Mouse (Mus musculus): ENCODE data around the gene Capn15. TPM values are rescaled to one million over a fixed set of nuclear protein-coding genes. Genes with fewer than 3 reads are reported as not detected.
A peak's percentile ranks its signal among the peaks of the same experiment; 100 is the strongest.

The Capn15 gene
- polyA plus RNA-seq, 1 experiment from 2014 or later: 13.9 TPM

DNA sequence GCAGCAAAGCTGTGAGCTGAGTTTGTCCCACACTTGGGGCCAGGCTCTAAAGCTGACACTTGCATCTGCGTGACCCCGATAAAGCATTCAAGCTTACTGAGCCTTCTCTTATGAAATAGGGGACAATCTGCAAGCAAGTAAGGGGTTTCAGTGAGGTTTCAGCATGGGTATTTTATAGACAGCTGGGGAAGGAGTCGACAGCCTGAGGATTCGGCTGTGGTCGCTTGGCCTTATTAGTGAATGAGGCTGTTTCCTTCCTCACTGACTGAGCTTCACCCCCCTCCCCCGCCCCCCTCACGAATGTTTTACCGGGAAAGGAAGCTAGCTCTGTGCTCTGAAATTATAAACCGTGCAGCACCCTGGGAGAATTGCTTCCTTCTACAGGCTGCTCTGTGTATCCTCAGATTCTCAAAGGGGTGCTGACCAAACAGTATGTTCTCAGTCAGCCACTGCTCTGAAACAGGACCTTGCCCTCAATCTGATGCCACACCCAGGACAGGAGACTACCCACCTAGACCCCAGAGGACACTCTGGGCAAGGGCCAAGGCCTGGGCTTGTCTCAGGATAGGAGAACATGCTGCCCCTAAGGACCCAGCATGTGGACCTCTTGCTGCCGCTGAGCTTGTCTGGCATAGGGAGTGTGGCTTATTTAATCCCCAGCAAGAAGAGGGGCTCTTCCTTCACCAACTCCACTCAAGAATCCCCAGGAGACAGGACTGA lies 20.3 kb upstream of the Capn15 start:
- DNase-seq (ENCODE audit: low spot score) (peak; percentile 5), ATAC-seq (no peak)
- H3K9ac ChIP-seq (replicated peaks; ENCODE audit: low read depth): no peak overlapping the region
- no peaks in the 10 kb centered on the region for H3K4me1 ChIP-seq (ENCODE audit: insufficient read depth, low read depth, low read length)
- no peak overlapping the region for H3K4me3 ChIP-seq (ENCODE audit: low read depth, low read length)
- no peaks in the 10 kb centered on the region; the same call in 1 of the 2 replicates for H3K36me3 ChIP-seq (ENCODE audit: insufficient read depth, low read length)
- H3K27ac ChIP-seq (ENCODE audit: low read length): no peak overlapping the region
- H3K27me3 ChIP-seq (replicated peaks; ENCODE audit: insufficient read depth, low read length): no peaks in the 10 kb centered on the region
- WGBS: 56% methylated on average over 10 of the region's 10 CpGs
- TF ChIP-seq CTCF (IDR thresholded peaks at IDR 0.05) (no peak), EP300 (IDR thresholded peaks at IDR 0.05) (no peak)
- no peak overlapping the region for H3K4me2 ChIP-seq (replicated peaks; ENCODE audit: low read depth, low read length)
- no peaks in the 10 kb centered on the region for H3K9me3 ChIP-seq (ENCODE audit: low read length)

DNA sequence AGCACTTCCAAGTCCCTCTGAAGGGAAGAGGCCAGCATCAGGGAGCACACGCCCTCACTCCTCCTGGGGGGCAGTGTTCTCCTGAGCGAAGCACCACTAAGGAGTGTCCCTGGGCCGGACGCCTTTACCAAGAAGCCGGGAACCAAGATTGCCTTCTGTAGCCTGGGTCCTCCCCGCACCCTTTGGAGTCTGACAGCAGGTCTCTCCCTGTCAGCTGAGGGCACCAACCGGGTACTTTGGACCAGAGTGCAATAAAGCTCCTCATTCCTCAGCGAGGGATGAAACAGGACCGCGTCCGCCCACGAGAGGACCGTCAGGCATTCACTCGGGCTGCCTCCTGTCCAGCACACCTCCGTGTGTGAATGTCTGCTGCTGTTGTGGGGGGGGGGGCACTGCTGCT lies 19.1 kb upstream of the Capn15 start:
- Histone ChIP-seq H3K9ac (replicated peaks; ENCODE audit: low read depth) (no peak overlapping the region), H3K9me3 (ENCODE audit: low read length) (no peaks in the 10 kb centered on the region), H3K27me3 (replicated peaks; ENCODE audit: insufficient read depth, low read length) (no peaks in the 10 kb centered on the region), H3K36me3 (ENCODE audit: insufficient read depth, low read length) (no peaks in the 10 kb centered on the region; the same call in 1 of the 2 replicates), H3K4me2 (replicated peaks; ENCODE audit: low read depth, low read length) (no peak overlapping the region), H3K4me3 (ENCODE audit: low read depth, low read length) (no peak overlapping the region), H3K4me1 (ENCODE audit: insufficient read depth, low read depth, low read length) (no peaks in the 10 kb centered on the region), H3K27ac (ENCODE audit: low read length) (no peak overlapping the region)
- TF ChIP-seq CTCF (IDR thresholded peaks at IDR 0.05) (no peak), EP300 (IDR thresholded peaks at IDR 0.05) (no peak)
- no peak for ATAC-seq
- no peak for DNase-seq (ENCODE audit: low spot score)
- 86% methylated on average over 15 of the region's 15 CpGs for WGBS

DNA sequence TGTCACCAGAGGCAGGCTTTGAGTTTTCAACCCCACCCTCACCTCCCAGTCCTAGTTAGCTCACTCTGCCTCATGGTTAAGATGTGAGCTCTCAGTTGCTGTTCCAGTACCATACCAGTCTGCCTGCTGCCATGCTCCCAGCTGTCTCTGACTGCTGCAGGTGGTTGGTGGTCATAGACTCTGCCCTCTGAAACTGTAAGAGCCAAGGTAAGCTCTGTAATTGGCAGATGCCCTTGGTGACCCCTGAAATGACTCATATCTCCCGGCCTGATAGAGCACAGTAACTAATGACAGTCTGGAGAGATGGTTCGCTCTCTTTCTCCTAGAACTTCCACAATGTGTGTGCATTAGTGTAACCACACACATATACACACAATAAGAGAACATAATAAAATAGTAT lies 18.3 kb upstream of the Capn15 start:
- TF ChIP-seq CTCF (IDR thresholded peaks at IDR 0.05) (no peak), EP300 (IDR thresholded peaks at IDR 0.05) (no peak)
- Histone ChIP-seq H3K4me1 (ENCODE audit: insufficient read depth, low read depth, low read length) (no peaks in the 10 kb centered on the region), H3K9me3 (ENCODE audit: low read length) (no peaks in the 10 kb centered on the region), H3K4me3 (ENCODE audit: low read depth, low read length) (no peak overlapping the region), H3K36me3 (ENCODE audit: insufficient read depth, low read length) (no peaks in the 10 kb centered on the region; the same call in 1 of the 2 replicates), H3K27ac (ENCODE audit: low read length) (no peak overlapping the region), H3K4me2 (replicated peaks; ENCODE audit: low read depth, low read length) (no peak overlapping the region), H3K27me3 (replicated peaks; ENCODE audit: insufficient read depth, low read length) (no peaks in the 10 kb centered on the region), H3K9ac (replicated peaks; ENCODE audit: low read depth) (no peak overlapping the region)
- DNase-seq (ENCODE audit: low spot score) (no peak), ATAC-seq (no peak)
- 90% methylated on average over 2 of the region's 2 CpGs for WGBS

DNA sequence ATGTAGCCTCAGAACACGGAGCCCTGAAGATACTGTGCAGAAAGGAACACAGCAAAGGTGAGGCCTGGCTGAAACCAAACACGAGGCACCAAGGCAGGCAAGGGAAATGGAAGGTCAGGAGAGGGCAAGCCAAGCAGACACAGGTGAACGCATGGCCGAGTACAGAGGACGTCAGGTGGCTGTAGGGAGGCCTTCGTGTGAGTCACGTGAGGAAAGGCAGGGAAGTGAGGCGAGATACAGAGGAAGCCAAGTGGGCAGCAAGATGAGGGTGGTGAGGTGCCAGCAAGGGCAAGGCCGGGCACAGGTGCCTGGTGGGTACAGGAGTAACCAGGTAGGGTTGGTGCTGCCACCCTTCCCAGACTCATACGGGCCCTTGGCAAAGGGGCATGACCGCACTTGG lies 12.8 kb upstream of the Capn15 start:
- Histone ChIP-seq H3K9me3 (ENCODE audit: low read length) (no peaks in the 10 kb centered on the region), H3K36me3 (ENCODE audit: insufficient read depth, low read length) (no peaks in the 10 kb centered on the region; the same call in 1 of the 2 replicates), H3K27ac (ENCODE audit: low read length) (no peak overlapping the region), H3K9ac (replicated peaks; ENCODE audit: low read depth) (no peak overlapping the region), H3K4me2 (replicated peaks; ENCODE audit: low read depth, low read length) (no peak overlapping the region), H3K4me3 (ENCODE audit: low read depth, low read length) (no peak overlapping the region), H3K27me3 (replicated peaks; ENCODE audit: insufficient read depth, low read length) (no peaks in the 10 kb centered on the region), H3K4me1 (ENCODE audit: insufficient read depth, low read depth, low read length) (no peaks in the 10 kb centered on the region)
- ATAC-seq (no peak), DNase-seq (ENCODE audit: low spot score) (no peak)
- TF ChIP-seq CTCF (IDR thresholded peaks at IDR 0.05) (no peak), EP300 (IDR thresholded peaks at IDR 0.05) (no peak)
- WGBS: 91% methylated on average over 11 of the region's 11 CpGs

DNA sequence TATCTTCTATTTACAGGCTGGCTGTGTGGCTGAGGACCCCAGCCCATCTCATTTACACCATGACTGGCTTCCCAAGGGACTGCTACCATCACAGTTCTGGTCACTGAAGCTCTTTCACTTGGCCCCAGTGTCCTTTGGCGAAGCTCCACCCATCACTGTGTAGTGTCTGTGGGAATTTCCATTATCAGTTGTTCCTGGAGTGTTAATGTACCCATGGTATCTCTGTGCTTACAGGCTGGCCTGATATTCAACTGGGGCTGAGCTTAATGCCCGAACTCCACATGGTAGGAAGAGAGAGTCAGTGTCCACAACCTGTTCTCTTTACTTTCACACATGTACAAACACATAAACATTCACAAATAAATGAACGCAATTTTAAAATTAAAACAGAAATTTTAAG lies 7.9 kb upstream of the Capn15 start:
- no peak for TF ChIP-seq EP300 (IDR thresholded peaks at IDR 0.05)
- TF ChIP-seq CTCF (IDR thresholded peaks at IDR 0.05): no peak
- Histone ChIP-seq H3K4me3 (ENCODE audit: low read depth, low read length) (no peak overlapping the region), H3K4me2 (replicated peaks; ENCODE audit: low read depth, low read length) (no peak overlapping the region), H3K9me3 (ENCODE audit: low read length) (no peaks in the 10 kb centered on the region), H3K4me1 (ENCODE audit: insufficient read depth, low read depth, low read length) (no peaks in the 10 kb centered on the region), H3K27me3 (replicated peaks; ENCODE audit: insufficient read depth, low read length) (no peaks in the 10 kb centered on the region), H3K36me3 (ENCODE audit: insufficient read depth, low read length) (0 out of 2 replicates have a peak, but pooled peaks cover 18% of the 10 kb centered on the region), H3K27ac (ENCODE audit: low read length) (no peak overlapping the region), H3K9ac (replicated peaks; ENCODE audit: low read depth) (no peak overlapping the region)
- ATAC-seq (no peak), DNase-seq (ENCODE audit: low spot score) (no peak)
- 85% methylated on average over 3 of the region's 3 CpGs for WGBS

DNA sequence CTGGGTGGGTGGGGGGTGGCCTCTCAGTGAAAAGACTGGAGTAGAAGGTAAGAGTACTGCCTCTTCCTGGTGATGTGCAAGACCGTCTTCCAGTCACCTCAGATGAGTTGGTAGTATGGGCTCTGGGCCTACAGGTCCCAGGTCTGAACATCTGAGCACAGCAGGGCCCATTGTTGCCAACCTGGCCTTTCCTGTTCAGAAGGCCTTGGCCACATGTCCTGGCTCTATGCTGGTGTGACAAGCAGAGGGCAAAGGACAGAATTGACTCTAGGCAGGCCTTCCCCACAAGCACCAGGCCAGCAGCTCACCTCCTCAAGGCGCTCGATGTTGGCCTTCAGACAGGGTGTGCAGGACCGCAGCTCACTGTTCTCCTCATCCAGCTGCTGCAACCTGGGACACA lies 6.7 kb upstream of the Capn15 start:
- ATAC-seq (no peak), DNase-seq (ENCODE audit: low spot score) (no peak)
- Histone ChIP-seq H3K27ac (ENCODE audit: low read length) (no peak overlapping the region), H3K4me2 (replicated peaks; ENCODE audit: low read depth, low read length) (no peak overlapping the region), H3K27me3 (replicated peaks; ENCODE audit: insufficient read depth, low read length) (no peaks in the 10 kb centered on the region), H3K4me1 (ENCODE audit: insufficient read depth, low read depth, low read length) (no peaks in the 10 kb centered on the region), H3K4me3 (ENCODE audit: low read depth, low read length) (no peak overlapping the region), H3K9me3 (ENCODE audit: low read length) (no peaks in the 10 kb centered on the region), H3K9ac (replicated peaks; ENCODE audit: low read depth) (no peak overlapping the region), H3K36me3 (ENCODE audit: insufficient read depth, low read length) (0 out of 2 replicates have a peak, but pooled peaks cover 18% of the 10 kb centered on the region)
- WGBS: 96% methylated on average over 4 of the region's 4 CpGs
- no peak for TF ChIP-seq CTCF (IDR thresholded peaks at IDR 0.05)
- TF ChIP-seq EP300 (IDR thresholded peaks at IDR 0.05): no peak

Data from lung, postnatal 0 days (tissue).